ENCODE assay signal across 14 mouse cellular contexts in genomic region chr1:164861501-164861900, GRCm38 (mm10).
A peak's percentile ranks its signal among the peaks of the same experiment; 100 is the strongest.
DNase-seq lines count a peak whose midpoint lies in the region; ATAC-seq lines count a peak whose summit lies in the region.
"Had no signal": no experiment of that assay in that cellular context is flagged by ENCODE, and none has a peak within 500 bp of the region (broad histone marks: within the 10 kb centered on the region; RNA-seq: fewer than 3 reads in every experiment).

No protein-coding gene starts in this region.

- ATAC-seq in monocyte, adult 5-6 weeks (replicated peaks; ENCODE audit: insufficient number of reproducible peaks, low FRiP score, low TSS enrichment, poor library complexity, severe bottlenecking): no peak
- ATAC-seq: intestine, embryonic 15.5 days; liver, postnatal 0 days had no signal

- peak; percentile 32 for DNase-seq in heart, postnatal 10 days
- DNase-seq in heart, adult 18-20 months: no peak
- peak; percentile 58 for DNase-seq in NIH3T3 (ENCODE audit: low read depth)
- peak; percentile 60 to 76 for DNase-seq in cerebellum, adult 18-20 months
- peak; percentile 64 to 74 for DNase-seq in cerebellum, postnatal 25 days
- no peak for DNase-seq in kidney, postnatal 25 days
- DNase-seq: adrenal gland, postnatal 10 days; gastrocnemius, postnatal 10 days; liver, postnatal 0 days; lung, postnatal 10 days; right cerebral cortex, postnatal 25 days; thymus, adult 18-20 months had no signal

- intact Hi-C loops in heart, postnatal 10 days (cut with DNase I): no loop called here

Comparison
In these comparisons a context has a peak if more than half of its experiments do, and no peak if none do; other contexts are left out.
1. DNase-seq: peak in heart, postnatal 10 days (2 of 2), NIH3T3 (single experiment), cerebellum, adult 18-20 months (2 of 2) and cerebellum, postnatal 25 days (2 of 2); none in heart, adult 18-20 months (0 of 2) and kidney, postnatal 25 days (0 of 2).